Mouse (Mus musculus): ENCODE measurements around the gene Fam198b. TPM values are rescaled to one million over a fixed set of nuclear protein-coding genes. Genes with fewer than 3 reads are reported as not detected.
A peak's percentile ranks its signal among the peaks of the same experiment; 100 is the strongest.

Fam198b gene
- total RNA-seq (2021) = 1 to 10 TPM; 4.2 to 7.2 TPM
- long read RNA-seq, full-length matches to known transcripts = 1 of 5 reads
- long read RNA-seq, partial matches to known transcripts = 0 of 5 reads
- long read RNA-seq, other reads (novel, unspliced or antisense) = 4 of 5 reads

- DNase-seq (ENCODE audit: low spot score in 2 of 2) = no peak
These were observed at the start of gene Fam198b for GRCm38 (mm10) chr3:79884305-79884704. Gene Fam198b, plus strand, starts transcription at chr3:79884533.

- peak in 1 of 2 experiments; percentile 63 for DNase-seq (ENCODE audit: low spot score in 2 of 2)
These were observed 45.6 kb upstream of the Fam198b start for GRCm38 (mm10) chr3:79838751-79839150.

- no peak for DNase-seq (ENCODE audit: low spot score in 2 of 2)
These were observed 42.9 kb upstream of the Fam198b start for GRCm38 (mm10) chr3:79841475-79841874.

GRCm38 (mm10) chr3:79842165-79842564 is 42.2 kb upstream of the Fam198b start:
- peak in 1 of 2 experiments; percentile 61 for DNase-seq (ENCODE audit: low spot score in 2 of 2)

- peak; percentile 67 to 86 for DNase-seq (ENCODE audit: low spot score in 2 of 2)
These were observed 41.7 kb upstream of the Fam198b start for GRCm38 (mm10) chr3:79842616-79843016.

- no peak for DNase-seq (ENCODE audit: low spot score in 2 of 2)
These were observed 40.3 kb upstream of the Fam198b start for GRCm38 (mm10) chr3:79843999-79844398.

GRCm38 (mm10) chr3:79846633-79847032 is 37.7 kb upstream of the Fam198b start:
- DNase-seq (ENCODE audit: low spot score in 2 of 2) = no peak

GRCm38 (mm10) chr3:79848841-79849240 is 35.5 kb upstream of the Fam198b start:
- peak in 1 of 2 experiments; percentile 70 for DNase-seq (ENCODE audit: low spot score in 2 of 2)

- DNase-seq (ENCODE audit: low spot score in 2 of 2) = no peak
These were observed 34.7 kb upstream of the Fam198b start for GRCm38 (mm10) chr3:79849621-79850020.

GRCm38 (mm10) chr3:79850656-79851055 is 33.7 kb upstream of the Fam198b start:
- no peak for DNase-seq (ENCODE audit: low spot score in 2 of 2)

GRCm38 (mm10) chr3:79852108-79852507 is 32.2 kb upstream of the Fam198b start:
- no peak for DNase-seq (ENCODE audit: low spot score in 2 of 2)

- DNase-seq (ENCODE audit: low spot score in 2 of 2) = peak in 1 of 2 experiments; percentile 63
These were observed 31.6 kb upstream of the Fam198b start, which contains the start of gene Tmem144 for GRCm38 (mm10) chr3:79852654-79853166. Gene Tmem144, minus strand, starts transcription at chr3:79852773.

- no peak for DNase-seq (ENCODE audit: low spot score in 2 of 2)
These were observed 26.6 kb upstream of the Fam198b start for GRCm38 (mm10) chr3:79857780-79858179.

- DNase-seq (ENCODE audit: low spot score in 2 of 2) = no peak
These were observed 26.1 kb upstream of the Fam198b start for GRCm38 (mm10) chr3:79858221-79858620.

- no peak for DNase-seq (ENCODE audit: low spot score in 2 of 2)
These were observed 19.5 kb upstream of the Fam198b start for GRCm38 (mm10) chr3:79864824-79865223.

- DNase-seq (ENCODE audit: low spot score in 2 of 2) = no peak
These were observed 18.2 kb upstream of the Fam198b start for GRCm38 (mm10) chr3:79866089-79866488.

GRCm38 (mm10) chr3:79866526-79866925 is 17.8 kb upstream of the Fam198b start:
- no peak for DNase-seq (ENCODE audit: low spot score in 2 of 2)

- DNase-seq (ENCODE audit: low spot score in 2 of 2) = peak; percentile 52 to 86
These were observed 17.1 kb upstream of the Fam198b start for GRCm38 (mm10) chr3:79867121-79867709.

GRCm38 (mm10) chr3:79875471-79875870 is 8.9 kb upstream of the Fam198b start:
- DNase-seq (ENCODE audit: low spot score in 2 of 2) = no peak

- no peak for DNase-seq (ENCODE audit: low spot score in 2 of 2)
These were observed 6.0 kb upstream of the Fam198b start for GRCm38 (mm10) chr3:79878350-79878749.

GRCm38 (mm10) chr3:79879246-79879645 is 5.1 kb upstream of the Fam198b start:
- DNase-seq (ENCODE audit: low spot score in 2 of 2) = no peak

- DNase-seq (ENCODE audit: low spot score in 2 of 2) = no peak
These were observed 2.7 kb upstream of the Fam198b start for GRCm38 (mm10) chr3:79881645-79882044.

GRCm38 (mm10) chr3:79883092-79883491 is 1.2 kb upstream of the Fam198b start:
- DNase-seq (ENCODE audit: low spot score in 2 of 2) = peak; percentile 65 to 85

All from layer of hippocampus, adult 18-20 months (tissue).